Mouse (Mus musculus) adrenal gland, adult 18-20 months (tissue): ENCODE measurements around the gene Gm21983. TPM values are rescaled to one million over a fixed set of nuclear protein-coding genes. Genes with fewer than 3 reads are reported as not detected.

Experiments used
- microRNA-seq, 2 experiments: library from miRNA; unstranded; fragments of <30 nt; microRNA quantifications; one replicate each; pipeline ENCODE4 v1.2.0; 2021; ENCODE audit warnings: borderline number of aligned reads in 2 of 2
- total RNA-seq, 2 experiments: library from RNA; stranded (reverse); gene quantifications; 1 replicate in 1 of 2; 2 replicates in 1 of 2; pipeline ENCODE4 v1.2.3; 2021

The Gm21983 gene
- total RNA-seq, 2 experiments from 2014 or later = not detected

Small RNAs within 50 kb of the gene (microRNA-seq; reads per million reads assigned to microRNA genes)
- gene Mir1191 (0 to 1.2 reads per million in 2 experiments), gene Mir3101 (0 reads per million in 2 experiments)

Other genes starting within 250 kb of the Gm21983 start
- not detected for gene Cyp2a22, start 241.7 kb downstream of the Gm21983 start, total RNA-seq
- 1 to 10 TPM in 1 of 2 experiments, not detected in 1; 1.3 TPM for gene Cyp2a12, start 152.0 kb downstream of the Gm21983 start, total RNA-seq
- gene Cyp2f2, start 61.2 kb downstream of the Gm21983 start, total RNA-seq = 100 to 1,000 TPM in 1 of 2 experiments, 1 to 10 TPM in 1; 3.5 to 488 TPM
- gene Cyp2t4, start 27.4 kb downstream of the Gm21983 start, total RNA-seq = not detected
- gene Egln2, start 14.3 kb downstream of the Gm21983 start, total RNA-seq = 100 to 1,000 TPM in 1 of 2 experiments, 10 to 100 TPM in 1; 76.0 to 106 TPM
- 10 to 100 TPM; 42.9 to 65.1 TPM for gene Rab4b, start 2.2 kb downstream of the Gm21983 start, total RNA-seq
- under 1 TPM in 1 of 2 experiments, not detected in 1; 0.60 TPM for gene Mia, start 71 bp upstream of the Gm21983 start, total RNA-seq
- 10 to 100 TPM; 23.7 to 24.0 TPM for gene BC024978, start 14.7 kb upstream of the Gm21983 start, total RNA-seq
- gene Snrpa, start 15.2 kb upstream of the Gm21983 start, total RNA-seq = 10 to 100 TPM; 65.7 to 67.2 TPM
- 10 to 100 TPM; 14.5 to 17.9 TPM for gene Itpkc, start 47.6 kb upstream of the Gm21983 start, total RNA-seq
- 10 to 100 TPM; 38.2 to 68.0 TPM for gene Coq8b, start 51.9 kb upstream of the Gm21983 start, total RNA-seq
- gene Numbl, start 77.3 kb upstream of the Gm21983 start, total RNA-seq = 1 to 10 TPM; 6.8 to 7.7 TPM
- 10 to 100 TPM; 88.5 to 90.6 TPM for gene Ltbp4, start 156.6 kb upstream of the Gm21983 start, total RNA-seq
- gene Shkbp1, start 174.9 kb upstream of the Gm21983 start, total RNA-seq = 10 to 100 TPM; 18.3 to 19.4 TPM
- gene Gm20479, start 176.3 kb upstream of the Gm21983 start, total RNA-seq = 1 to 10 TPM in 1 of 2 experiments, not detected in 1; 1.7 TPM